Mouse (Mus musculus): Measurements from ENCODE around the gene Mttp.

- TF ChIP-seq CTCF (IDR thresholded peaks at IDR 0.05; ENCODE audit: borderline replicate concordance, insufficient read depth, low read length) (no peak), POLR2A (IDR thresholded peaks at IDR 0.05; ENCODE audit: low read depth, low read length) (no peak)
Observed at GRCm38 (mm10) chr3:138075209-138075608, 69.6 kb downstream of the Mttp start.

All from embryonic fibroblast, embryonic 13.5 days (primary cell).